Mouse (Mus musculus) kidney, adult 11 months (tissue): Measurements from ENCODE around the gene Sorbs1.

Experiments used
- DNase-seq: peaks from one replicate; pipeline ENCODE4 v3.0.0; 2022

The Sorbs1 gene

GRCm38 (mm10) chr19:40477445-40477941, 36.1 kb downstream of the Sorbs1 start:
- DNase-seq: peak; percentile 60

- DNase-seq: no peak
Observed at GRCm38 (mm10) chr19:40476491-40476890, 37.1 kb downstream of the Sorbs1 start.

- no peak for DNase-seq
Observed at GRCm38 (mm10) chr19:40471526-40472245, 41.9 kb downstream of the Sorbs1 start.

GRCm38 (mm10) chr19:40469792-40470191, 43.8 kb downstream of the Sorbs1 start:
- DNase-seq: no peak

GRCm38 (mm10) chr19:40468308-40468707, 45.3 kb downstream of the Sorbs1 start:
- DNase-seq: no peak

GRCm38 (mm10) chr19:40467810-40468209, 45.8 kb downstream of the Sorbs1 start:
- no peak for DNase-seq

- DNase-seq: no peak
Observed at GRCm38 (mm10) chr19:40465339-40465738, 48.2 kb downstream of the Sorbs1 start.

GRCm38 (mm10) chr19:40464408-40464807, 49.2 kb downstream of the Sorbs1 start:
- no peak for DNase-seq

GRCm38 (mm10) chr19:40462892-40463291, 50.7 kb downstream of the Sorbs1 start:
- DNase-seq: no peak

GRCm38 (mm10) chr19:40462481-40462880, 51.1 kb downstream of the Sorbs1 start:
- no peak for DNase-seq

GRCm38 (mm10) chr19:40461662-40462061, 51.9 kb downstream of the Sorbs1 start:
- DNase-seq: no peak

- DNase-seq: no peak
Observed at GRCm38 (mm10) chr19:40460854-40461490, 52.6 kb downstream of the Sorbs1 start.

GRCm38 (mm10) chr19:40459338-40459737, 54.2 kb downstream of the Sorbs1 start:
- no peak for DNase-seq

GRCm38 (mm10) chr19:40458806-40459205, 54.8 kb downstream of the Sorbs1 start:
- DNase-seq: no peak

GRCm38 (mm10) chr19:40455248-40455647, 58.3 kb downstream of the Sorbs1 start:
- DNase-seq: no peak

- DNase-seq: no peak
Observed at GRCm38 (mm10) chr19:40454096-40454495, 59.5 kb downstream of the Sorbs1 start.

GRCm38 (mm10) chr19:40452201-40452600, 61.4 kb downstream of the Sorbs1 start:
- no peak for DNase-seq

- no peak for DNase-seq
Observed at GRCm38 (mm10) chr19:40451307-40451706, 62.3 kb downstream of the Sorbs1 start.

GRCm38 (mm10) chr19:40446525-40446924, 67.1 kb downstream of the Sorbs1 start:
- DNase-seq: no peak

- no peak for DNase-seq
Observed at GRCm38 (mm10) chr19:40442377-40442776, 71.2 kb downstream of the Sorbs1 start.

- no peak for DNase-seq
Observed at GRCm38 (mm10) chr19:40440951-40441350, 72.6 kb downstream of the Sorbs1 start.

- DNase-seq: no peak
Observed at GRCm38 (mm10) chr19:40438907-40439306, 74.7 kb downstream of the Sorbs1 start.

GRCm38 (mm10) chr19:40437651-40438068, 75.9 kb downstream of the Sorbs1 start:
- peak; percentile 47 for DNase-seq

GRCm38 (mm10) chr19:40436465-40437200, 76.9 kb downstream of the Sorbs1 start:
- DNase-seq: peak; percentile 81
